Mouse (Mus musculus) layer of hippocampus, postnatal 25 days (tissue): ENCODE measurements around the gene Prdm9. TPM values are rescaled to one million over a fixed set of nuclear protein-coding genes. Genes with fewer than 3 reads are reported as not detected.
"Not testable (repeated sequence)": the region's sequence is repeated elsewhere in the genome, so short reads cannot be mapped to it uniquely, and the experiment has no call there.

ENCODE experiments used
- DNase-seq, 2 experiments: peaks; one replicate each; pipeline ENCODE4 v3.0.0; 2022; ENCODE audit warnings: mixed read lengths in 2 of 2, low spot score in 1 of 2; ENCODE audit errors: extremely low spot score in 1 of 2
- total RNA-seq, 2 experiments: library from RNA; stranded (reverse); gene quantifications; 2 replicates each; pipeline ENCODE4 v1.2.3; 2021

The Prdm9 gene
- 1 to 10 TPM; 2.5 to 4.2 TPM for total RNA-seq

DNA sequence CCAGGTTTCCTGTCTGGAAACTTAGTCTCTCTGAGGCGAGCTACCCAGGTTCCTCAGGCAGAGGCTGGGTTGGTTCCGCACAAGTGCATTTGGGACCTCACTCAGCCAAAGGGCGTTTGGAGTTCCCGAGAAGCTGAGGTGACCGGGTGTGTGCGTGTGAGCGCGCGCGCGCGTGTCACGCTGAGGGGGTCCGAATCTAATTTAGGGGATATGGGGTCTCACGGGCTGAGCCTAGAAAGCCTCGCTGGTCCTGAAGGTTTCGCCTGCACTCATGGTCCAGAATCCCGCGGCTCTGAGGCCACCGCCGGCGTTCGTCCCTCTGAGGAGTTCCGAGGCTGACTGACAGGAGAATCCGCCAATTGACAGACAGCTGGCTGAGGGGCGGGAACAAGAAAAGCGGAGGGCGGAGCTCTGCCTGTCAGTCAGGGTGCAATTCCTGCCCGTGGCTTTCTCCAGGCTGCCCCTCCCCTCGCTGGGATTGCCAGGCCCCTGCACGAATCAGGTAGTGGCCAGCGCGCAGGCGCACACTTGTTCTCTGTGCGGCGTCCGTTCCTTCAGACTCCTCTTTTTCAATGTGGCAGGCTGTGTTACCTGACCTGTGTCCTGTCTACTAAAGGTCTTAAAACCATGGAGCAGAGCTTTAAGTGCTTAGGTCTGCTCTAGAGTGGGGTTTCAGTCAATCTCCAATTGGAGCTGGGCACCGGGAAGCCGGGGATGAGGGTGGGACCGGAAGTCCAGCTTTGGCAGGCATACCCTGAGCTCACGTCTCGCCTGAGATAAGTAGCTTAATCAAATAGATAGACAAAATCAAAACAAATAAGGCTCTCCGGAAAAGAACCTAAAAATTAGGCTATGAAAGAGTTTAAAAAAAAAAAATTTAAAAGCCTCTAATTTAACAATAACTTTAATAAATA lies at the start of gene Prdm9:
TSS of gene Prdm9 (minus strand) at position 341 of the 914 bp plus-strand sequence.
- DNase-seq, result peak; percentile 100

- DNase-seq, result no peak
These were observed 35.3 kb upstream of the Prdm9 start for GRCm38 (mm10) chr17:15599496-15599895.

DNA sequence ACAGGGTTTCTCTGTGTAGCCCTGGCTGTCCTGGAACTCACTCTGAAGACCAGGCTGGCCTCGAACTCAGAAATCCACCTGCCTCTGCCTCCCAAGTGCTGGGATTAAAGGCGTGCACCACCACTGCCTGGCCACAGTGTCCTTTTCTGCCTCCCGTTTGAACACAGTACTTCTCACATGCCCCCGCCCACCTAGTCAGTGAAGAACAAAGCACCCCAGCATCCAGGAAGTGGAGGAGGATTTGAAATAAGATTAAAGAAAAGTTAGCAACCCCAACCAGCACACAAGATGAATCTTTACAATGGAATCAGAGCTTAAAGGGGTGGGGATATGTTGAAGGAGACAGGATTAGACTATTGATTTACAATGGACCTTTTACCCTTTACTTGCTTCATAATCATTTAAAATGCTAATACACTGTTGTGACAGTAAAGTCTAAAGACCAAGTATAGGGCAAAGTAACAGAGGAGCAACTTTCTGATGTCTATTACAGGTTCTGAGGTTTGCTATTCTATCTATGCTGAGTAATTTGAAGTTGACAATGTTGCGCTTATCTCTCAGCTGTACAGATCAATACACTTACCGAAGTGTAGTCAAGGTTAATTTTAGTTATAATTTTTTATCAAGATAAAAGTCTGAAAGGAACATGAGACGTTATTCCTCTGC lies 27.2 kb upstream of the Prdm9 start:
- DNase-seq, result no peak

DNA sequence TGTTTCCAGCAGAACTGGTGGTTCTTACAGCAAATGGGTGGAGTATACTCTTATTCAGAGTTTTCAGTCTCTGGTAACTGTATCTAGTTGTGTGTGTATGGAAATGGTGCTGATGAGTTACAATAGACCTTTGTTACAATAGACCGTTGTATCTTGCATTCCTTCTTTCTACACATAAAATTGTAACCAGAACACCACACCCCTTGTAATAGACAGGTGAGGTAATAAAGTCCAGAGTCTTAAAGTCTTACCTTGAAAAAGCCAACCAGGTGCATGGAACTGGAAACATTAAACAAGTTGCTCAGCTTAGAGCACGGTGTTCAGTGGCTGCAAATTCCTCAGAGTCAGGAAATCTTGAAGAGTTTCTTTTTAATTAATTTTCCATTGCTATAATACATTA lies 24.0 kb upstream of the Prdm9 start:
- DNase-seq, result no peak

DNA sequence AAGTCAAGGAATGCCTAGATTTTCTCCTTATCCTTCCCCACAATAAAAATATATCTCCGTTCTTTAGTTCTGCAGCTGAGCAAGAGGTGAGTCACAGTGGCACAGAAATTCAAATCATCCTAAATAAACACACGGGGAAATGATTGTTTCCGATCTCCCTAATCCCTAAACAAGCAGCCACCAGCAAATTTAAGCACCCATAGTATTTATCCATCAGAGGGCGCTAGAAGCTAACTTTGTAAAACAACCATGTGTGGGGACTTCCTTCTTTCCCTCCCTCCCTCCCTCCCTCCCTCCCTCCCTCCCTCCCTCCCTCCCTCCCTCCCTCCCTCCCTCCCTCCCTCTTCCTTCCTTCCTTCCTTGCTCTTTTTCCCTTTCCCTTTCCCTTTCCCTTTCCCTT lies 21.5 kb upstream of the Prdm9 start:
- no peak for DNase-seq

GRCm38 (mm10) chr17:15583071-15583470 lies 18.9 kb upstream of the Prdm9 start:
- DNase-seq, result no peak

GRCm38 (mm10) chr17:15580072-15580447 lies 15.9 kb upstream of the Prdm9 start:
- DNase-seq, result no peak

- DNase-seq, result no peak
These were observed 15.4 kb upstream of the Prdm9 start for GRCm38 (mm10) chr17:15579410-15580071.

GRCm38 (mm10) chr17:15577291-15577694 lies 13.1 kb upstream of the Prdm9 start:
- DNase-seq, result no peak

GRCm38 (mm10) chr17:15575056-15575455 lies 10.9 kb upstream of the Prdm9 start:
- DNase-seq, result no peak

DNA sequence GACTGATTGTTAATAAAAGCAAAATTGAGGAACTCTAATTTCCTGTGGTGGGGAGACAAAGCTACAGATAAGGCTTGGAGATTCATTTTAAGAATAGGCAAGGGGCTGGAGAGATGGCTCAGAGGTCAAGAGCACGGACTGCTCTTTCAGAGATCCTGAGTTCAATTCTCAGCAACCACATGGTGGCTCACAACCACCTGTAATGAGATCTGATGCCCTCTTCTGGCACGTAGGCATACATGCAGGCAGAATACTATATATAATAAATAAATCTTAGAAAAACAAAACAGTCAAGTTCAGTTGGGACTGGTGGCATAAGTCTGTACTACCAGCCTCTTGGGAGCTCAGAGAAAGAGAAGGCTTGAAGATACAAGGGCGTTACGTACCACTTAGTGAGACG lies 2.8 kb upstream of the Prdm9 start:
- DNase-seq, result no peak

- peak in 1 of 2 experiments; percentile 16 for DNase-seq
These were observed 760 bp upstream of the Prdm9 start for GRCm38 (mm10) chr17:15564928-15565300.

DNA sequence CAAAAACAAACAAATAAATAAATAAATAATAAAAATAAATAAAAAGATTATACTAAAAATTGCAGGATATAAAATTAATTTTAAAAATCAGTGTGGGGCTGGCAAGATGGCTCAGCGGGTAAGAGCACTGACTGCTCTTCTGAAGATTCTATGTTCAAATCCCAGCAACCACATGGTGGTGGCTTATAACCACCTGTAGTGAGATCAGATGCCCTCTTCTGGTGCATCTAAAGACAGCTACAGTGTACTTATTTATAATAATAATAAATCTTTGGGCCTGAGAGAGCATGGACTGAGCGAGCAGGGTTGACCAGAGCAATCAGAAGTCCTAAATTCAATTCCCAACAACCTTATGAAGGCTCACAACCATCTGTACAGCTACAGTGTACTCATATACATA lies 4.2 kb downstream of the Prdm9 start:
- DNase-seq, result no peak

DNA sequence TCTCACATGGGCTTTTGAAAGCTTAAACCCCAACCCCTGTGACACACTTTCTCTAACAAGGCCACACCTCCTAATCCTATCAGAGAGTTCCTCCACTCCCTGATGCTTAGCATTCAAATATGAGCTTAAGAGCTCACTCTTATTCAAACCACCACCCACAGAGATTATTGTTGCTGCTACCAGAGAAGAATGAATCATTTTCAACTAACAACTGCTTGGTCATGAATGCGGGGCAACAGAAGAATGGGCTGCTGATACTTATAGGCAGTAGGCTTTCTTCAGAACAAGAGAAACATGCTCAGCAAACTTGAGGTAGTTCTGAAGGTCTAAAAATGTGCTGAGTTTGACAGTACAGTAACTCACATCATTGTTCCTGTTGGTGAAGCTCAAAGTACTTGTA lies 14.4 kb downstream of the Prdm9 start:
- no peak for DNase-seq

- DNase-seq, result no peak
These were observed 17.7 kb downstream of the Prdm9 start for GRCm38 (mm10) chr17:15546440-15546839.

- not testable (repeated sequence) for DNase-seq
These were observed 20.3 kb downstream of the Prdm9 start for GRCm38 (mm10) chr17:15543868-15544267.

- no peak for DNase-seq
These were observed 23.8 kb downstream of the Prdm9 start for GRCm38 (mm10) chr17:15540309-15540708.

- DNase-seq, result no peak
These were observed 27.7 kb downstream of the Prdm9 start for GRCm38 (mm10) chr17:15536457-15536904.

DNA sequence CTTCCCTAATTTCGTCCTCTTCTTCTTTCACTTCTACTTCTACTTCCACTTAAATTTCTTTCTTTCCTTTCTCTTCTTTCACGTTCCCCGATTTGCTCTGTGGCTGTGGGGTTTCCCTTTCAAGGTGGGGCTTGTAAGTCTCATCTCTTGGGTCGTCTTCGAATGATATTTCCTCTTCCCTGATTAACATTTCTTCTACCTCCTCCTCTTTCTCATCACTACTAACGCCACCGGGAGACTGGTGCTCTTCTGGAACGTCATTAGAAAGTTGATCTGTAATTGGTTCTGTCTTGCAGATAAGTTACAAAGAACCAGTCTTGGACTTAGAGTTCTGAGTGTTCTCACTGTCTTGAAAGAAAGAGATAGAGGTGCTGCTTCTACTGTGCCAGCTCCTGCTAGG lies 28.2 kb downstream of the Prdm9 start:
- no peak for DNase-seq

DNA sequence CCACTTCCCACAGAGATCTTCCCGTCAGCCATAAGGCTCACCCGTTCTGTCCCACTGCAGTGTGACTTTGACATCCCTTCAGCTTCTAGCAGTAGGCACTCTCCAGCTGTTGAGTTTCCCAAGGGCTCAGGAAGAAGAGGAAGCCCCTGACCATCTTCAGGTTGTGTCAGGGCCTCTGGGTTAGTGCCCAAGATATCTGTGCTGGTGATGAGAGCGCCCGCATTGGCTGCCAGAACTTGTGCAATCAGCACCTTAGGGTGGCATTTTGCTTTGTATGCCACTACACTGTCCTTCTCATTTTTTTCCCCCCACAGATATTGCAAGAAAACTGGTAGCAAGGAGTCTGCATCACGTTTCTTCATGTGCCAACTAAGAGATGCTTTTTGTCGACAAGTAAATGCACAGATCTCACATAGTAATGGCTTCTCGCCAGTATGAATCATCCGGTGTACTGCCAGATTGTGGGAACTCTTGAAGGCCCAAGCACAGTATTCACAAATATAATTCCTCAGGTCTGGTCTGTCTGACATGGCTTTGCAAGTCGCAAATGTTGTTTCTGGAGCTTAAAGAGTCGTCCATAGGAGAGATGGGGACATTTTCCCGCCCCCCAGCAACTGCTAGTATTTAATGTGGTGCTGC lies 28.9 kb downstream of the Prdm9 start:
- DNase-seq, result no peak

DNA sequence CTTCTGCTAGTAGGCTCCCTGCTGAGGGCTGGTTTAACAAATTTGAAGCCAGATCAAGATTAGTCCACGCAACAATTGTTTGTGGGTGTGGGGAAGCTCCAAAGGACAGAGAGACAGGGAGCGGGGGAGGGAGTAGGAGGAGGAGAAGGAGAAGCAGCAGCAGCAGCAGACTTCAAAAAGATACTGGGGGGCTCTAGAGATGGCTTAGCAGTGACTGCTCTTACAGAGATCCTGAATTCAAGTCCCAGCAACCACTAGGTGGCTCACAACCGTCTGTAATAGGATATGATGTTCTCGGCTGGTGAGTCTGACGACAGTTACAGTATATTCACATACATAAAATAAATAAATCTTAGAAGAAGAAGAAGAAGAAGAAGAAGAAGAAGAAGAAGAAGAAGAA lies 34.0 kb downstream of the Prdm9 start:
- DNase-seq, result peak in 1 of 2 experiments; percentile 57
